Mouse (Mus musculus) lung, postnatal 14 days (tissue): Measurements from ENCODE around the gene Ttc25.
"Not testable (repeated sequence)": the region's sequence is repeated elsewhere in the genome, so short reads cannot be mapped to it uniquely, and the experiment has no call there.

ENCODE experiments used
- DNase-seq: peaks from one replicate; pipeline ENCODE4 v3.0.0; 2021

Ttc25 gene

DNA sequence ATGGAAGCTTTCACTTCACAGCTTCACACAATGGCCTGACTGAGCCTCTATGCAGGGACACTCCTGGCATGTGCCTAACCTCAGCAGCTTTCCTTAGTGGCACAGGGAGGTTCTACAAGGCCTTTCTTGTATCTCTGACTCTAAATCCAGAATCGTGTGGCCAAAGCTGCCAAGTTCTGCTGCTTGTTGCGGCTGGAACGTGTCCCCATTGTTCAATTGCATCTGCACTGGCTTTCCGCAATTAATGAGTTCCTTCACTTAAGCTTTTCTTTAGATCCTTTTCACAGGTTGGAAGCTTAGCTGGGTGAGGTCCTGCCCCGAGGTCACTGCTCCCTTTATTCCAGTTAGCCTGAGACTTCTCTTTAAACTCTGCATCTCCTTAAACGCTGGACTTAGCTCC is 11.5 kb upstream of the Ttc25 start:
- no peak for DNase-seq

DNA sequence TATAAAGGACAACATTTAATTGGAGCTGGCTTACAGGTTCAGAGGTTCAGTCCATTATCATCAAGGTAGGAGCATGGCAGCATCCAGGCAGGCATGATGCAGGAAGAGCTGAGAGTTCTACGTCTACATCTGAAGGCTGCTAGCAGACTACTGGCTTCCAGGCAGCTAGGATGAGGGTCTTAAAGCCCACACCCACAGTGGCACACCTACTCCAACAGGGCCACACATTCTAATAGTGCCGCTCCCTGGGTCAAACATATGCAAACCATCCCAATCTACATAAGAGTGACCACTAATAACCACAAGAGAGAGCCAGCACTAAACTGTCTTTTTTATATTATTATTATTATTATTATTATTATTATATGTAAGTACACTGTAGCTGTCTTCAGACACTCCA is 11.0 kb upstream of the Ttc25 start:
- not testable (repeated sequence) for DNase-seq

DNA sequence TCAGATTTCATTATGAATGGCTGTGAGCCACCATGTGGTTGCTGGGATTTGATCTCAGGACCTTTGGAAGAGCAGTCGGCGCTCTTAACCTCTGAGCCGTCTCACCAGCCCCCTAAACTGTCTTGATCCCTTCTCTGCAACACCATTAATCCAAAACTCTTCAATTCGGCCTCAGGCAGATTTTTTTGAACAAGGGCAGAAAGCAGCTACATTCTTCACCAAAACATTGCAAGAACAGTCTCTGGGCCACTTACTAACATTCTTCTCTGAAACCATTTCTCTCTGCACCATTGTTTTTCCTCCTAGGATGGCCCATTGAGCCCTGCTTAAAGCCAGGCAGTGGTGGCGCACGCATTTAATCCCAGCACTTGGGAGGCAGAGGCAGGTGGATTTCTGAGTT is 10.6 kb upstream of the Ttc25 start:
- not testable (repeated sequence) for DNase-seq

DNA sequence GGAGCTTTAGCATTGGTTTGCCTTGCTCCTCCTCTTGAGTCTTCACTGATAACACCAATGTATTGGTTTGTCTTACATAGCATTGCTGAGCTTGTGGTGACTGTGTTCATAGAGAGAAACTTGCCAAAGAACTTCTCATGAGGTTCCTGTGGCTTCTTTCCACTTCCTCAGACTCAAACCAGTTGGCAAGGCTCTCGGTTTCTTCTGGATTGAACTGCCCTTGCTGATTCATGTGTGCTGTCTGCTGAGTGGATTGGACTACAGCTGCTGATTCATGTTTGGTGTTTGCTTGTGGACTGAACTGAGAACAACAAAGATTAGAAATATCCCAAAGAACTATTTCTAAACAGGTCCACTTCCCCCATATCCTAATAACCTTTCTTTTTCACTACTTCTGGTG is 9.4 kb upstream of the Ttc25 start:
- DNase-seq: no peak

DNA sequence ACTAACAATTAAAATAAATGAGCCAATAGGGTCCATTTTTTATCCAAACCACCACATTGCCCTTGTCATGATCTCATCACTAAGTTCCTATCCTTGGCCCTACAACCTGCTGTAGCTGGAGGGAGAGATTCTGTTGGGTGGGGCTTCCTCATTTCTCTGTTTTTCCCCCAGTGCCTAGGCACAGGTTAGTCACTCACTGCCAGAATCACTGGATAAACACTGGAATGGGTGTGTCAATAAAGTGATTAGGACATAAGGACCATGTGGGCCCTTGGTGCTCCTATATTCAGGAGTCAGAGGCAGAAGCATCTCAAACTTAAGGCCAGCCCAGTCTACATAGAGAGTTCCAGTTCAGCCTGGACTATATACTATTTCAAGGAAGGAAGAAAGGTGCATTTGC is 8.9 kb upstream of the Ttc25 start:
- DNase-seq: no peak

DNA sequence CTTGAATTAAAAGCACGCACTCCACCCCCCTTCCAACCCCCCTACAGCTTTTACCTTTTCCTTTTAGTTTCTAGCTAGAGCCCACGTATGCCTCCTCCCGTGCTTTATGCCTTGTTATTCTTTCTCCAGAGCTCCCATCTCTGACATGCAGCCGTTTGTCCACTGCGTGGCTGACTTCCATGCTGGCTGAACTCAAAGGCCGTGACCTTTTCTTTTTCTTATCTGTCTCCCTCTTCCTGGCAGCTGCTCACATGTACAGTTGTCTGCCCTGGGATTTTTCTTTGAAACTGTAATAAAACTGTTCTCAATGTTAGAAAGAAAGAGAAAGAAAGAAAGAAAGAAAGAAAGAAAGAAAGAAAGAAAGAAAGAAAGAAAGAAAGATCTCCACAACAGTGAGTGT is 4.4 kb upstream of the Ttc25 start:
- no peak for DNase-seq

DNA sequence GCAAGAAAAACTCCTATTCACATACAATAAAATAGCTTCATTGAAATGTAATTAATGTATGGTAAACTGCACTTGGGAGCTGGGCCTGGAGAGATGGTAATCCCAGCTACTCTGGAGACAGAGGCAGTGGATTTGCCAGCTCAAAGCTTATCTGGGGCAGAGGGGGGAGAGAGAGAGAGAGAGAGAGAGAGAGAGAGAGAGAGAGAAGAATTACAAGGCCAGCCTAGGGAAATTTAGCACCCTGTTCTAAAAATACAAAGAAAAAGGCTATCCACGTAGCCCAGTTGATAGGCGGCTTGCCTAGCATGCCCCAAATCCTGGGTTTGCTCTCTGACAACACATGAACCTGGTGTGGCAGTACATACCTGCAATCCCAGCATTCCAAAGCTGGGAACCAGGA is 3.8 kb upstream of the Ttc25 start:
- DNase-seq: no peak

DNA sequence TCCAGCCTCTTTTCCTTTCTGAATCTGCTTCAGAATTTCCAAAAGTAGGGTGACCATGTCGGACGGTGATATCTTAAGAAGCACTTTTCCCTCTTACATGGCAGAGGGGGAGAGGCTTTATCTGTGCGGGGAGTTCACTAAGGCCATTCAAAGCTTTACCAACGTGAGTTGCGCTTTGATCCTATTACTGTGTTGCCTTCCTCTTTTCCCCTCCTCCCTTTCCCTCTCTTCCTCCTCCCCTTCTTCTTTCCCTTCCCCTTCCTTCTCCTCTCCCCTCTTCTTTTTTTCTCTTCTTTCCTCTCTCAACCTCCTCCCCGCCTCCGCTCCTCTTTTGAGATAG is 309 bp downstream of the Ttc25 start:
- no peak for DNase-seq

DNA sequence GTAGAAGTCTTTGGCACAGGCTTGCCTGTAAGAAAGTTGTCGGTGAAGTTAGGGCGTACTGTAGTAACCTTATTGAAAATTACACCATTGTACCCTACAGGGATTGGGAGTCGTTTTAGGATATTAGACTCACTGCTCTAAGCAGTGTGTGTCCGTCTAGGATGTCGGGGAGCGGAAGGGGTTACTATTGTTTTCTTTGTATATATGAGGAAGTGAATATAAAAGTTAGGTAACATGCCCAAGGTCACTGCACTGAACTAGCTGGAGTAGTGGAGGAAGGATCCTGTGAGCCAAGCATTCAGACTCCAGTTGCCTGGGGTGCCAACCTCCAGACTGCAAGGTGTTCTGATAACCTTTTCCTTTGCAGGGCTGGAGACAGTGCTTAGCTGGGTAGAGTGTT is 1.5 kb downstream of the Ttc25 start:
- DNase-seq: no peak

DNA sequence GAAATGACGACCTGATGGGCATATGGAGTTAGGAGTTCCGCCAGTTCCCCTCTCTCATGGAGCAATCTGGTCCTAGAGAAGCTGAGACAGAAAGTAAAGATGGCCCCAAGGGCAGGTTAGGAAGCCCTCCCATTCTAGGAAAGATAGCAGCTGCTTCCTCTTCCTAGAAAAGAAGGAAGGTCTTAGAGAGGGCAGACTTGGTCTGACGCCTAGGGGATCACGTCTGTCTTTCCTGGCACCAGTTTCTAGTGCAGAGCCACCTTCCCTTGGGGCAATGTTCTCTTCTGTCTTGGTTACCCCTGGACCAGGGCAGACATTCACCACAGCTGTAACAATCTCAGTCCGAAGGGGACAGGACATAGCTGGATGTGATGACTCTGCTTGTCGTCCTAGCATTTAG is 2.7 kb downstream of the Ttc25 start:
- DNase-seq: no peak

DNA sequence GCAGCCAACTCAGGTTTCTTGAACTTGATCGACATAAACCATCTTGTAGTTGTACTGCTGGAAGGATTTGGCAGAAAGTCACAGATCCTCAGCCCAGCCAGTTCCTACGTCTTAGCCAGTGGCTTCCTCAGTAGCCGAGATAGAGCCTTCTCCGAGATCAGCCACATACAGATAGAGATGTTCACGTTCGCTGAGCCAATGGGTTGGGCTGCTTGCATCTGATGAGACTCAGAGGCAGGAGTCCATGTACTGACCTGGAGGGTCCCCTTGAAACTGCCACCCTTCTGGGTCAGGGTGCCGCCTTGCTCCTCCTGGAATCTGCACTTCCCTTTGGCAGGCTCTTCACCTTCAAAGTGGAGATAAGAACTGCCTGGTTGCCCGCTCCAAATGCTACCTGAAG is 4.1 kb downstream of the Ttc25 start:
- DNase-seq: no peak

DNA sequence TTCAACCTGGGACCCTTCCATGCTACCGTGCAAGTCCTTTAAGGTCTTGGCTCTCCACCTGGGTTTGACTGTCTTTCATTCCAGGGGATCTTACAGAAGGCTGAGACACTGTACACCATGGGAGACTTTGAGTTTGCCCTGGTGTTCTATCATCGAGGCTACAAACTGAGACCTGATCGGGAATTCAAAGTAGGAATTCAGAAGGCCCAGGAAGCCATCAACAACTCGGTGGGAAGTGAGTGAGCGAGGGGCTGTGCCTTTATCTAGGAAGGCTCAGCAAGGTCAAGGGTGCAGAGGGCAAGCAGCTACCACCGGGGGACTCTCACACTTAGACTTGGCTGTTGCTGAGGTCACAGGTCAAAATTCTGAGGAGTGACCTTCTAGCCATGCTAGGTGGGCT is 4.7 kb downstream of the Ttc25 start:
- DNase-seq: no peak

DNA sequence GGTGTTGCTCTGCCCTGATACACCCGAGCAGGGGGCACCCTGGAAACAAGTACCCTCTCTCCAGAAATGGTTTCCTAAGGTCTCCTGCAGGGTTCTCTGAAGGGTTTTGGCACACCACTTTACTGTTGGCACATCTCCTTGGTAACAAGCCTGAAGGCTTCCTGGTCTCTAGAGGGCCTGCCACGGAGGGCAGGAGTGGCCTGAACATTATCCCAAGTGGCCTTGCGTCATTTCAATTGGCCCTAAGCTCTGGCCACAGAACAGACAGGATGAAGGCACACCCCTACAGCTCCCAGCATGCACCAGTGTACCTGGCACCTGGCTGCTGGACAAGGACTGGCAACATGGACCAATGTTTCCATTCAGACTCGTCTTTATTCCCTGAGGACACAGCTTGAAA is 7.4 kb downstream of the Ttc25 start:
- peak; percentile 51 for DNase-seq

DNA sequence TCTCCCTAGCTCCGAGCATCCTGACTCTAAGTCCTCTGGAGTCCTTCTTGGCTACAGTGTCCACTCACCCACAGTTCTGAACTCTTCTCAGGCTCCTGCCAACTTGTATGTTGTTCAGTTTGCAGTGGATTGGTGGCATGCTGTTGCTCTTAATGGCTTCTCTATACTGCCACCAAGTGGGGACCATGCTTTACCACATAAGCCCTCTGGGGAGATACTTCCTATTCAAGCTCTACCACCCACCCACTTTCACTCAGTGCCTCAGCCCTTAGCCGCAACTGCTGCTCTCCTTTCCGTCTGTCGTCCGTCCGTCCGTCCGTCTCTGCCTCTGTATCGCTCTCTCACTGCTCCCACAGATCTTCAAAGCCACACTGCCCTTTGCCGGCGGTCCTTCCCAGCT is 10.2 kb downstream of the Ttc25 start:
- peak; percentile 70 for DNase-seq

DNA sequence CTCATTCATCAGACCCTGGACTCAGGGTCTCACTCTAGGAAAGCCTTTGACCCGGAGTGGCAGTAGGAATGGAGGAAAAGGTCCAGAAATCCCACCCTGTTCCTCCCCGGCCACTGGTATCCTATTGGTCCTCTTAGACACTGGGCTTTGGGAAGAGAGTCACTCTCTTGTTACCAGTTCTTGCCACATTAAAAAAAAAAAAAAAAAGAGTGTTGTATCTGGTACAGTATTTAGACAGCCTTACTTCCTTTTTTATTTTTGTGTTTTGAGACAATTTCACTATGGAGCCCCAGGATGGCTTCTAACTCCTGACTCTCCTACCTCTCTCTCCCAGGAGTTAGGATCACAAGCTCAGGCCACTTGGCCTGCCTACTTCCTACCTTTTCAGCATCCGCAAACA is 12.2 kb downstream of the Ttc25 start:
- no peak for DNase-seq

DNA sequence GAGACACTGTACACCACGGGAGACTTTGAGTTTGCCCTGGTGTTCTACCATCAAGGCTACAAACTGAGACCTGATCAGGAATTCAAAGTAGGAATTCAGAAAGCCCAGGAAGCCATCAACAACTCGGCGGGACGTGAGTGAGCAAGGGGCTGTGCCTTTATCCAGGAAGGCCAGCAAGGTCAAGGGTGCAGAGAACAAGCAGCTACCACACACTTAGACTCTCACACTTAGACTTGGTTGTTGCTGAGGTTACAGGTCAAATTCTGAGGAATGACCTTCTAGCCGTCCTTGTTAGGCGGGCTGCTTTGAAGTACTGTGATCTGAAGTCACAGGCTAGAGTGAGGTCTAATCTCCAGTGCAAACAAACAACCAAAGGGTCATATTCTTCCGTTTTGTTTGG is 14.1 kb downstream of the Ttc25 start:
- no peak for DNase-seq

DNA sequence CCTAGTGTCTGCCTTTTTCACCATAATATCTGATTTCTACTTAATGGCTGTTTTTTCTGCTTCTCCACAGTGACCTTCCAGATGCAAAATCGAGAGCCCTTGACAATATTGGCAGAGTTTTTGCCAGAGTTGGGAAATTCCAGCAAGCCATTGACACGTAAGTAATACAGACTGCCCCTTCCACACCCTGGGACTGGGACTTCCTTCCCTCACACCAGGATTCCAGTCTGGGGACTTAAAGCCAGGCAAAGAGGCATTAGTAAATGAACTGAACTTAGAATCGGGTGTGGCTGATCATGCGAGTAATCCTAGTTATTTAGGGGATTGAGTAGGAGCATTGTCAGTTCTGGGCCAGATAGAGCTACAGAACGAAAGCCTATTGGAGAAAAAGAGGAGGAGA is 16.3 kb downstream of the Ttc25 start:
- no peak for DNase-seq

DNA sequence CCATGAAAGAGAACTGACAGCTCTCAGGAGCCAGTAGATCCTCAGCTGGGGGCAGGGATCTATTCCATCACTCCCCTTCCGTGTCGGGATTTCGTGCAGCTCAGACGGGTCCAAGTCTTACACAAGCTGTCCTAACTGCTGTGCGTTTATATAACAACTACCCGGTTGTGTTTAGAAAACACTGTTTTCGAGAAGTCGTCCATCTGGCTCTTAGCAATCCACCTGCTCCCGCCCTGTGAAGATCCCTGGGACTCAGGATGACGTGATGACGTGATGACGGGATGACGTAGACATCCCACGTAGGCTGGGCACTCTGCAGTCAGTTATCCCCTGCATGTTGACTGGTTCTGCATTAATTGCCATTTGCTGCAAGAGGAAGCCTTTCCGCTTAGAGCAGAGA is 18.9 kb downstream of the Ttc25 start:
- DNase-seq: no peak

DNA sequence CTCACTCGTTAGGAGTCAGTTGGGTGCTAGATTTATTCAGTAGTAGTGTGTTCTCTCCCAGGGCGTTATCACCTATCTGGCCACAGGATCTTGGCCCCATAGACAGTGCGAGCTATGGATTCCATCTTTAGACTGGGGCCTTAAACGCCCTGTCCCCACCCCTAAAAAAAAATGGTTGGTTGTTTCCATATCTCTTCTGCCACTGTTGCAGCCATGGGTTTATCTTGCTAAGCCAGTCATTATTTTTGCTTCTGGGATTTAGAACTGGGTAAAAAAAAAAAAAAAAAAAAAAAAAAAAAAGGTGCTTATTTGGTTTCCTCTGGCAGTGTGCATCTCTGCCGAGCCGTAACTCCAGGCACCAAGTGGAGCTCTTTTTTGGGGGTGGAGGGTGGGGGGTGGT is 19.3 kb downstream of the Ttc25 start:
- no peak for DNase-seq

DNA sequence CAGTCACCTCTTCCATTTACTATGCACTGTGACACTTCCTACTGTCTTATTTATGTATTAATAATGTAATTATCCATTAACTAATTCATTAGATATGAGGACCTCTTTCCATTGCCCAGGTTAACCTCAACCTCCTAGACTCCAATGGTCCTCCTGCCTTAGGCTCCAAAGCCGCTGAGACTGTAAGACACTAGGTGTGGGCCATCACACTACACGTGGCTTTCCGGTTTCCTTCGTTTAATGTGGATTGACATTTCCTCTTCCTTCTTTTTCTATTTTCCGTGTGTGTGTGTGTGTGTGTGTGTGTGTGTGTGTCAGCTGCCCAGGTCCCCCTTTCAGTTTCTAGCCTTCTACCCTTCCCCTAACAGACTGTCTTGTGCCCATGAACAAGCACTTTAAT is 21.8 kb downstream of the Ttc25 start:
- no peak for DNase-seq

DNA sequence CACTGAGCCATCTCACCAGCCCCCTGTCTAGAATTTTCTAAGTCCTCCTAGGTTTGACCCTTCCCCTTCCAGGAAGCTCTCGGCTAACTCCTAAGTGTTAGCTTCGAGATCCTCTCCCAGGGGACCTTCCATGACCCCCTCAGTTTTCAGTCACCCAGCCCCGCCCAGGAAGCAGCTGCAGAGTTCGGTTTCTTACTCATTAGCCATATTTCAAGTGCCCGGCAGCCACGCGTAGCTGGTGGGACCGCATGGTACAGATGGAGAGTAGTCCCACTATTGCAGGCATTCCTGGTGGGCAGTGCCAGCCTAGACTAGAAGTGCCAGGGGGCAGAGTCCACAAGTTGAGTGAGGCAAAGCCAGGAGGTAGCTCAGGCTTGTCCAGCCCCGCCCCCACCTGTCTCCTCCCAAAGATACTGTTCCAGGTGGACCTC is 22.4 kb downstream of the Ttc25 start:
- DNase-seq: no peak

DNA sequence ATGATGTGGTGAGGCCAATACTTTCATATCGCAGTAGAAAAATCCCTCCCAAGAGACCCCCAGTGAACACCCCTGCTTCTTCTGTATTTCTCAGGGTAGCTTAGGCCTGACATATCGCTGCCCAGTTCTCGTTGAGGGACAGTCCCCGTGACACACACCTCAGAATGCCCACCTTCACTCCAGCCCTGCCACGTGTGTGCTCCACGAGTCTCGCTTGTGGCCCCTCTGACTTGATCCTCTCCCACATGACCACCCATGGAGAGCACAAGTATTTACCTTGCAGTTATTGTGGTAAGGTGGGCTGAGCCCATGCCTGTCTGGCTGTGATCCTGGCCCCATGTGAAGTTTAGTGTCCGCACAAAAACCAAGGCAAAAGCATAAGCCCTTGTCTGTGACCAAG is 23.3 kb downstream of the Ttc25 start:
- no peak for DNase-seq

DNA sequence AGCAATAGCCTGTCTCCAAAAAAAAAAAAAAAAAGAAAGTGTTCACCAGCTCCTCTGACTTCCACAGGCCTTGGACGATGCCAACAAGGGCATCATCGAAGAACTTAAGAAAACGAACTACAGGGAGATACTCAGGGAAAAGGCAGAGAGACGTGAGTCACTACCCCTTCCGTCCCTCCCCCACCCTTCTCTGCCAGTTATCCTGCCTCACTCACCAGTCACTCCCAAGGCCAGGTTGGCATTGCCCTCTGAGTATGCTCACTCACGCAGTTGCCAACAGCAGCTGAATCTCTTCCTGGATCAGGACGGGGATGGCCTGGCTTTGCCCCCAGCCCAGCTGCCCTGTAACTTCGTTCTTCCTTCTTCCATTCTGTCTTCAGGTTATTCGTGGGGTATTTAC is 24.4 kb downstream of the Ttc25 start:
- no peak for DNase-seq

DNA sequence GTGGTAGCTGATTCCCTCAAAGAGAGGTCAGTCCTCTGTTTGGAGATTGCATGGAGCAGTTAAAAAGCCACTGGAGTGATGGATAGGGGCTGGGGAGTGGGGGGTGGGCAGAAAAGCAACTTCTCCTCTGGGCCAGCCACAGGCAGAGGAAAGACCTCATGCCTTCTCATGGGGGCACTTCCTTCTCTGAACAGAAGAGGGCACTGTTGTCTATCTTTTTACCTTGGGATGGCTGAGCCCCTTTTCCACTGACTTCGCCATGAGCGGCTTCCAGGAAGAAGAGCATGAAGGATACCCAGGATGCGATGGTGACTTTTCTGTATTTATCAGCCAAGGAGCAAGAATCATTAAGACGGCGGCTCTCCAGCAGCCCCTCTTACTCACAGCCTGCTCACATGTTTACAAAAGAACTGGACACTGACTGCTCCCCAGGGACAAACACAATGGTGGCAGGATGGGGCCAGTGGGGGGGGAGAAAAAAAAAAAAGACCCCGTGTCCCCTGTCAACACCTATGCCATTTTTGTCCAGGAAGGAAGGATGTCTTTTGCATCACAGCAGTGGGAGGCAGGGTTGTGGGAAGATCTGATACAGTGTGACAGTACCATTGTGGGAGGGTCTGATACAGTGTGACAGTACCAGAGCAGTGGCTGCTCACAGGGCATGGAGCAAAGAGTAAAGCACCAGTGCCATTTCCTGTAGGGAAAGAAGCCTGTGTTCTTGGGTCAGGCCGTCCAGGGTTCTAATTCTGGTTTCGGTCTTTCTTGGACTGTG is 25.2 kb downstream of the Ttc25 start:
- DNase-seq: peak; percentile 85

DNA sequence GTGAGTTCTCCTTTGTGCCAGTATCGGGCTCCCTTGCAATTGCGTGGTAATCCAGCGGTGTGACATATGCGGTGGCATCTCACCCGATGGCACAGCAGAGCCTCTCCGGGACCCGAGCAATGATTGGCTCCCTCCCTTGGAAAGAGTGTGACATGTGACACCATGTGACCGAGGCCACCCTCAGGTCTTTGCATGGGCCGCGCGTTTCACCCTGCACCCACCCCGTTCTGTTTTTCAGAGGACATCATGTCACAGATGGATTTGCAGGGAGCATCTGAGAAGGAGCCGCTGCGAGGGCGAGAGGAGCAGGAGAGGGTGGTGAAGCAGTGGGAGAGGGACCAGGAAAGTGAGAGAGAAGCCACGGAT is 25.8 kb downstream of the Ttc25 start:
- peak; percentile 12 for DNase-seq

DNA sequence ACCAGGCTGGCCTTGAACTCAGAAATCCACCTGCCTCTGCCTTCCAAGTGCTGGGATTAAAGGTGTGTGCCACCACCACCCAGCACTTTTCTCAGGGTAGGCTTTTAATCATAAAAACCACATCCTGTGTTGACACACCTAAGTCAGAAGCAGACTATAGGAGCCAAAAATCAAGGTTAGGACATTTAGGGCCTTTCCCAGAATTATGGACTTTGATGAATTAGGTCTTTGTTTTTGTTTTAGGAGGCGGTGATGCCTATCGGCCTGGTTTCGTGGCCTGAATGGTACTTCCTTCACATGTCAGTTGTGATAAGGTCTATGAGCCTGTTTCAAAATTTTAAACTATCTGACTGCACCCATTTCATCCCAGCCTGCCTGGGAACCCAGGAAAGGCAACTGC is 28.8 kb downstream of the Ttc25 start:
- no peak for DNase-seq
